Mouse (Mus musculus) E14TG2a.4 (cell line): ENCODE measurements at regions not wholly inside any gene's neighbourhood (a gene's known extent, or its start where the extent isn't known, plus 50 kb on each side); places are given as distances from the start of the nearest gene placed in this dataset.

Experiments
- H3K27me3 ChIP-seq: 2 replicates; pipeline ENCODE4 v1.6.1; 2014; ENCODE audit warnings: low read length, control low read depth; ENCODE audit not compliant: insufficient read depth
- H3K36me3 ChIP-seq: 2 replicates; pipeline ENCODE4 v1.6.1; 2014; ENCODE audit warnings: low read length, control low read depth; ENCODE audit not compliant: insufficient read depth
- H3K4me1 ChIP-seq: replicated peaks from 2 replicates; pipeline ENCODE4 v1.6.1; 2014; ENCODE audit warnings: low read depth, low read length, control low read depth
- H3K4me3 ChIP-seq: replicated peaks from 2 replicates; pipeline ENCODE4 v1.5.1; 2014; ENCODE audit warnings: mild to moderate bottlenecking, low read length
- H3K9me3 ChIP-seq: 2 replicates; pipeline ENCODE4 v1.6.1; 2014; ENCODE audit warnings: low read length, control low read depth
- CTCF ChIP-seq: conservative IDR thresholded peaks from 2 replicates; pipeline ENCODE4 v1.5.1; 2014; ENCODE audit warnings: low read length
- NANOG ChIP-seq: IDR thresholded peaks from 2 replicates; pipeline ENCODE4 v1.6.1; 2014; ENCODE audit warnings: borderline replicate concordance, low read length, mixed read lengths
- POU5F1 ChIP-seq: IDR thresholded peaks from 2 replicates; pipeline ENCODE4 v1.6.1; 2014; ENCODE audit warnings: low read length, borderline replicate concordance

DNA sequence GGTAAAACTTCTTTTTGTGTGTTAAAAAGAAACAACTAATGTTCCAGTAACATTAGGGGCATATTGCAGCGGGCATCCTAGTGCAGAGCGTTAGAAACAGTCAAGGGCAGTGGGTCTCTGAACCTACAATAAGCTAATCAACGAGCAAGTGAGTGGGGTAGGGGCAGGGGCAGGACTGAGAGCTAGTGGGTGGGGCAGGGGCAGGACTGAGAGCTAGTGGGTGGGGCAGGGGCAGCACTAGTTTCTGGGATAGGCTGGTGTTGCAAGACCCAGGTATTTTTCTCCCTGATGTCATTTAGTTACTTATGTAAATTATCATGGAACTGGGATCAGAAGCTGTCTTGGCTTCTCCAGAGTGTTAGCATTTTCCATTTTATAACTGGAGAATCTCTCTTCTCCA lies 309.5 kb downstream of the 1810013L24Rik start:
- no peak for TF ChIP-seq POU5F1
- no peak for TF ChIP-seq NANOG
- no peak for TF ChIP-seq CTCF
- Histone ChIP-seq H3K9me3 (no peaks in the 10 kb centered on the region), H3K27me3 (no peaks in the 10 kb centered on the region), H3K36me3 (peaks cover 62% of the 10 kb centered on the region), H3K4me3 (no peak overlapping the region; the same call in 1 of the 2 replicates), H3K4me1 (peaks cover 69% of the 10 kb centered on the region)

GRCm38 (mm10) chr16:9149209-9150135 lies 319.6 kb downstream of the 1810013L24Rik start:
- Histone ChIP-seq H3K4me1 (peaks cover 55% of the 10 kb centered on the region), H3K9me3 (peaks cover 28% of the 10 kb centered on the region), H3K36me3 (peaks cover 33% of the 10 kb centered on the region), H3K27me3 (no peaks in the 10 kb centered on the region), H3K4me3 (peak overlapping the region; percentile 60)
- no peak for TF ChIP-seq CTCF
- peak; percentile 88; the same call in 1 of the 2 replicates for TF ChIP-seq NANOG

DNA sequence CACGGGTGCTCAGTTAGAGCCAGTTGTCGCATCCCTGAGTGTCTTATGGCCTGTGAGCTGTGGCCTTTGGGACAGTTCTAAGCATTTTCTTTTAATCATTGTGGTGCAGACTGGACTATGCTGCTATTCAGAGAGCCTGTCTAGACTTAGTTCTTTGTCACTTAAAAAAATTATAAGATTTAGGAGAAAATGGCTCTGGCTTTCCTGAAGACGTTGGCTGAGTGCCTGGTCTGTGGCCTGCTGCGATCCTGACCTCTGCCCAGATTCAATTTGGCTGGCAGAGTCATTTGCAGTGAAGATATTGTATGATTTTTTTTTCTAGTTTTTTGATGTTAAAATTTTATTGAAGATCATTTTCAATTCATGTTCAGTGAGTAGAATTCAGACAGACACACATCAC lies 322.0 kb downstream of the 1810013L24Rik start:
- Histone ChIP-seq H3K4me3 (no peak overlapping the region), H3K9me3 (peaks cover 28% of the 10 kb centered on the region), H3K4me1 (peaks cover 51% of the 10 kb centered on the region), H3K27me3 (no peaks in the 10 kb centered on the region), H3K36me3 (peaks cover 28% of the 10 kb centered on the region)
- TF ChIP-seq NANOG (no peak), POU5F1 (no peak), CTCF (no peak)

DNA sequence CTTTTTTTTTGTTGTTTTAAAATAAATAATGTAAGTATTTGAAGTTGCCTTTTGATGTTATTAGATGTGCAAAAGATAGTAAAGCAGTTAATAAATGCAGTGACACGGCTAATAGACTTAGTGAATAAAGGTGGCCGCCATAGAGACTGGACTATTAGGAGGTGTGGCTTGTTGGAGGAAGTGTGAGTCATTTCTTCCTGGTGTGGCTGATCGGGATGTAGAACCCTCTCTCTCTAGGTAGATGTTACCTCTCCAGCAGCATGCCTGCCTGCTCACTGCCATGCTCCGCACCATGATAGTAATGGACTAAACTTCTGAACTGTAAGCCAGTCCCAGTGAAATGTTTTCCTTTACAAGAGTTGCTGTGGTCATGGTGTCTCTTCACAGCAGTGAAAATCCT lies 323.6 kb downstream of the 1810013L24Rik start:
- H3K9me3 ChIP-seq, result peaks cover 28% of the 10 kb centered on the region
- peaks cover 18% of the 10 kb centered on the region for H3K36me3 ChIP-seq
- peak overlapping the region; percentile 7; the same call in 1 of the 2 replicates for H3K4me3 ChIP-seq
- H3K4me1 ChIP-seq, result peaks cover 51% of the 10 kb centered on the region
- H3K27me3 ChIP-seq, result no peaks in the 10 kb centered on the region
- TF ChIP-seq POU5F1, result no peak
- no peak for TF ChIP-seq NANOG
- TF ChIP-seq CTCF, result no peak

- no peaks in the 10 kb centered on the region for H3K9me3 ChIP-seq
- no peaks in the 10 kb centered on the region for H3K27me3 ChIP-seq
- peaks cover 29% of the 10 kb centered on the region for H3K4me1 ChIP-seq
- TF ChIP-seq NANOG (no peak), CTCF (no peak), POU5F1 (no peak)
- no peak overlapping the region for H3K4me3 ChIP-seq
- peaks cover 12% of the 10 kb centered on the region for H3K36me3 ChIP-seq
Observed at GRCm38 (mm10) chr16:9165763-9166310, 335.9 kb downstream of the 1810013L24Rik start.

- no peaks in the 10 kb centered on the region for H3K27me3 ChIP-seq
- peaks cover 4% of the 10 kb centered on the region; the same call in 1 of the 2 replicates for H3K9me3 ChIP-seq
- H3K4me3 ChIP-seq, result no peak overlapping the region
- peaks cover 7% of the 10 kb centered on the region; the same call in 1 of the 2 replicates for H3K4me1 ChIP-seq
- TF ChIP-seq CTCF, result no peak
- peaks cover 14% of the 10 kb centered on the region for H3K36me3 ChIP-seq
Observed at GRCm38 (mm10) chr16:9176402-9176801, 346.5 kb downstream of the 1810013L24Rik start.

DNA sequence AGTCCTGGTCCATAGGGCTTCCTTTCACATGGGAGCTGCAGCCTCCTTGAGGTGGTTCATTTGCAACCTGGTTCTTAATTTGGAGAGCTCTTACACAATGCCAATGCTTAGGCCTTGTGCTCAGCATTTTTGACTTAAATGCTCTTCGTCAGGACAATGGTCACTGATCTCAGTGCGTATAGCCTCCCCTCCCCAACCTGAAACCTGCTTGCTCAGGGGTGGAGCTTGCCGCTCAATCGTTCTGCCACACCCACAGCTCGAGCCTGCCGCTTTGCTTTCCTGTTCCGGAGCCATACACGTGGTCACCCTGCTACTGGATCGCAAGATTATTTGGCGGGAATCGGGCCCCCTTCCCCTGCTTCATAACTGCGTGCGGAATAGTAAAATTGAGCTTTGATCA lies 365.9 kb downstream of the 1810013L24Rik start:
- Histone ChIP-seq H3K36me3 (peaks cover 4% of the 10 kb centered on the region; the same call in 1 of the 2 replicates), H3K27me3 (no peaks in the 10 kb centered on the region), H3K4me3 (peak overlapping the region; percentile 35), H3K9me3 (no peaks in the 10 kb centered on the region), H3K4me1 (peaks cover 34% of the 10 kb centered on the region)
- TF ChIP-seq NANOG (no peak), CTCF (no peak), POU5F1 (no peak)

GRCm38 (mm10) chr16:9198903-9199532 lies 369.1 kb downstream of the 1810013L24Rik start:
- peaks cover 23% of the 10 kb centered on the region for H3K4me1 ChIP-seq
- no peaks in the 10 kb centered on the region for H3K9me3 ChIP-seq
- no peak for TF ChIP-seq POU5F1
- TF ChIP-seq NANOG, result no peak
- TF ChIP-seq CTCF, result no peak
- H3K4me3 ChIP-seq, result no peak overlapping the region
- no peaks in the 10 kb centered on the region for H3K27me3 ChIP-seq
- H3K36me3 ChIP-seq, result no peaks in the 10 kb centered on the region; the same call in 1 of the 2 replicates
